Mouse (Mus musculus) liver, adult 2 months (tissue): Measurements from ENCODE around the gene Spaca7. TPM values are rescaled to one million over a fixed set of nuclear protein-coding genes. Genes with fewer than 3 reads are reported as not detected.
"Not testable (repeated sequence)": the region's sequence is repeated elsewhere in the genome, so short reads cannot be mapped to it uniquely, and the experiment has no call there.

Experiments
- DNase-seq: peaks from one replicate; pipeline ENCODE4 v3.0.0-alpha.2; 2011; ENCODE audit warnings: low read depth, low spot score; ENCODE audit errors: extremely low read depth
- H3K27ac ChIP-seq: fragments of 200-500 bp; replicated peaks from 2 replicates; pipeline ENCODE4 v1.5.1; 2012; ENCODE audit warnings: low read depth, mild to moderate bottlenecking, control low read depth, inconsistent platforms, low read length; ENCODE audit not compliant: insufficient read depth
- H3K27me3 ChIP-seq: fragments of 200-500 bp; 2 replicates; pipeline ENCODE4 v1.6.1; 2012; ENCODE audit warnings: mild to moderate bottlenecking, moderate library complexity, low read length, inconsistent platforms; ENCODE audit not compliant: control insufficient read depth, insufficient read depth
- H3K36me3 ChIP-seq: fragments of 200-500 bp; 2 replicates; pipeline ENCODE4 v1.6.1; 2012; ENCODE audit warnings: low read length, inconsistent platforms; ENCODE audit not compliant: control insufficient read depth, insufficient read depth
- H3K4me1 ChIP-seq: fragments of 200-500 bp; 2 replicates; pipeline ENCODE4 v1.6.1; 2011; ENCODE audit warnings: low read length; ENCODE audit not compliant: control insufficient read depth, insufficient read depth
- H3K4me3 ChIP-seq: fragments of 200-500 bp; 2 replicates; pipeline ENCODE4 v1.5.1; 2011; ENCODE audit warnings: low read depth, mild to moderate bottlenecking, control low read depth, low read length, moderate library complexity; ENCODE audit not compliant: insufficient read depth
- H3K79me2 ChIP-seq: fragments of 200-500 bp; 2 replicates; pipeline ENCODE4 v1.6.1; 2012; ENCODE audit warnings: inconsistent platforms, mild to moderate bottlenecking, low read length, moderate library complexity; ENCODE audit not compliant: control insufficient read depth, insufficient read depth
- H3K9ac ChIP-seq: fragments of 200-500 bp; 2 replicates; pipeline ENCODE4 v1.6.1; 2012; ENCODE audit warnings: low read depth, mild to moderate bottlenecking, control low read depth, inconsistent platforms, low read length
- CTCF ChIP-seq: fragments of 200-500 bp; IDR thresholded peaks from 2 replicates; pipeline ENCODE4 v1.5.1; 2011; ENCODE audit warnings: low read depth, low read length, control low read depth
- POLR2A ChIP-seq: fragments of 200-500 bp; IDR thresholded peaks from 2 replicates; pipeline ENCODE4 v1.6.1; 2011; ENCODE audit warnings: low read length, control low read depth; ENCODE audit not compliant: insufficient read depth; ENCODE audit errors: extremely low read depth
- WGBS: fragments of 180-500 bp; shearing (Covaris S2); methylation state at CpG from one replicate; pipeline ENCODE4 v1.1.7; 2018; 5-methylcytosine and 5-hydroxymethylcytosine counted together
- polyA plus RNA-seq: library from polyadenylated mRNA; depleted of rRNA; stranded (reverse); fragments of >200 nt; gene quantifications from 2 replicates; pipeline ENCODE4 v1.2.3, GENCODE M21; 2012
- total RNA-seq: library from RNA; depleted of rRNA; stranded (reverse); fragments of >200 nt; gene quantifications from 2 replicates; pipeline ENCODE4 v1.2.3, GENCODE M21; 2014

Spaca7 gene
- total and polyA plus RNA-seq, 2 experiments = not detected

DNA sequence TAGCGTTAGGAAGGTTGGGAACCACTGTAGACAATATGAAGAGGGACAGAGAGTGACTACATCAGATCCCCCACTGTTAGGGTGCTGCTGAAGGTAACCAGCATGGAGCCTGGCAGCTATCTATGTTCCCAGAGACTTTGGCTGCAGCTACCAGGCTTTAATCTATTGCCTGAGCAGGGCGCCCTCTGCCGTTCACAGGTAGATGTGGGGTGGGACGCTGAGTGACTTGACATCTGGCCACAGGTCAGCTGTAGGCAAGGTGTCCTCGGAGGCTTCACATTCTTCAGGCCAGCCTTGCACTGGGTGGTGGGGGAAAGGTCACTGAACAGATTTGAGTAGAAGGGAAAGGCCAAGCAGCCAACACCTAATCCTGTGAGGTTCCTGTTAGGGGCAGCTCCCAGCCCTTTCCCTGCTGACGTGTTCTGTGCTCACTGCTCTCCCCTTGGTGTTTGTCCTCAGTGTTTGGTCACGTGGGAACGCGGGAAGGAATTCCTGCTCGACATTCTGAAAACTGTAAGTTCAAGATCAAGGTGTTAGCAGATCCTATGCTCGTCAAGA lies 11.3 kb upstream of the Spaca7 start:
- TF ChIP-seq CTCF = peak; percentile 87
- TF ChIP-seq POLR2A = no peak
- no peak overlapping the region for H3K4me3 ChIP-seq
- no peak overlapping the region for H3K27ac ChIP-seq
- no peaks in the 10 kb centered on the region for H3K4me1 ChIP-seq
- no peak overlapping the region for H3K9ac ChIP-seq
- DNase-seq = peak; percentile 46
- H3K79me2 ChIP-seq = no peaks in the 10 kb centered on the region
- no peaks in the 10 kb centered on the region for H3K36me3 ChIP-seq
- WGBS = 16% methylated on average over 11 of the region's 11 CpGs
- H3K27me3 ChIP-seq = peaks cover 3% of the 10 kb centered on the region; the same call in 1 of the 2 replicates

- Histone ChIP-seq H3K4me1 (no peaks in the 10 kb centered on the region), H3K9ac (no peak overlapping the region), H3K27ac (no peak overlapping the region), H3K36me3 (no peaks in the 10 kb centered on the region), H3K4me3 (no peak overlapping the region), H3K79me2 (no peaks in the 10 kb centered on the region), H3K27me3 (no peaks in the 10 kb centered on the region; the same call in 1 of the 2 replicates)
- 4% methylated on average over 4 of the region's 4 CpGs for WGBS
- DNase-seq = no peak
- TF ChIP-seq CTCF = peak; percentile 37; the same call in 1 of the 2 replicates
- TF ChIP-seq POLR2A = no peak
These were observed 8.5 kb upstream of the Spaca7 start for GRCm38 (mm10) chr8:12564307-12564706.

DNA sequence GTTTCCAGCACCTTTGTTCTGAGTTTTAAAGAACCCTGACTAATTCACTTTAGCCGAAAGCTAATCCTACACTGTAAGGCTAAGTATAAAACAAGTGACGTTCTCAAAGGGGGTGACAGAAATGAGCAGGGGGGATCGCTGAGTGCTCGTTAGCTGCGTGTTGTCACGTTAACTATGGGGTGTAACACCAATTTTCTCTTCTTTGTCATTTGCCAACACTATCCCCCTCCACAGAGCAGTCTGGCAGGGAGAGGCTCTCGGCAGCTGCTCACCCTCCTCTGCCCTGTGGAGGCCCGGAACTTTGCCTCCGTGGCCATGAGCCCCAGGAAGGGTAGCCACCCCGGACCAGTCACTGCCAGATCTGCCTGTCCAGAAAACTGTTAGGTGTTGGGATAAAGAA lies 7.3 kb upstream of the Spaca7 start:
- no peak for DNase-seq
- no peak overlapping the region for H3K27ac ChIP-seq
- no peak overlapping the region for H3K9ac ChIP-seq
- TF ChIP-seq POLR2A (no peak), CTCF (no peak)
- 65% methylated on average over 10 of the region's 10 CpGs for WGBS
- H3K4me1 ChIP-seq = no peaks in the 10 kb centered on the region
- no peaks in the 10 kb centered on the region for H3K36me3 ChIP-seq
- H3K4me3 ChIP-seq = no peak overlapping the region
- H3K79me2 ChIP-seq = no peaks in the 10 kb centered on the region
- H3K27me3 ChIP-seq = no peaks in the 10 kb centered on the region; the same call in 1 of the 2 replicates

DNA sequence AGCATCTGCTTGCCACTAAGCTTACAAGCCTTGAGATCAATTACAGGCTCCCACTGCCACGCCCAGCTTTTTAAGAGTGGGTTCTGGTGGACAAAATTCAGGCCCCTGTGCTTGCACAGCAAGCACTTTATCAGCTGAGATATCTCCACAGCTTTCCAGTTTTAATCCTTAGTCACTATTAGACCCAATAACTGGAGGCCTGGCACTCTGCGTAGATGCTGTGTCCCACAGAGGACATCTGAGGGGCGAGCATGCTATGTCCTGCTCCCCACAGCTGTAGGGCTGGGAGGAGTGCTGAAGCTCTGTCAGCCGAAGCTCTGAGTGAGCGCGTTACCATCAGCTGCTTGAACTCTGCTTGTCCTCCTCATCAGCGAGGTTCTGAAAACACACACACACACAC lies 6.3 kb upstream of the Spaca7 start:
- Histone ChIP-seq H3K79me2 (no peaks in the 10 kb centered on the region), H3K4me1 (no peaks in the 10 kb centered on the region), H3K36me3 (no peaks in the 10 kb centered on the region), H3K4me3 (no peak overlapping the region), H3K9ac (no peak overlapping the region), H3K27ac (no peak overlapping the region), H3K27me3 (no peaks in the 10 kb centered on the region)
- DNase-seq = no peak
- TF ChIP-seq CTCF = no peak
- no peak for TF ChIP-seq POLR2A
- WGBS = 40% methylated on average over 7 of the region's 7 CpGs

GRCm38 (mm10) chr8:12576003-12576402 lies 3.2 kb downstream of the Spaca7 start:
- Histone ChIP-seq H3K9ac (no peak overlapping the region), H3K27me3 (peaks cover 4% of the 10 kb centered on the region; the same call in 1 of the 2 replicates), H3K4me3 (no peak overlapping the region), H3K79me2 (no peaks in the 10 kb centered on the region), H3K36me3 (no peaks in the 10 kb centered on the region), H3K4me1 (no peaks in the 10 kb centered on the region), H3K27ac (no peak overlapping the region)
- WGBS = 73% methylated on average over 5 of the region's 5 CpGs
- DNase-seq = no peak
- TF ChIP-seq CTCF = no peak
- TF ChIP-seq POLR2A = no peak

DNA sequence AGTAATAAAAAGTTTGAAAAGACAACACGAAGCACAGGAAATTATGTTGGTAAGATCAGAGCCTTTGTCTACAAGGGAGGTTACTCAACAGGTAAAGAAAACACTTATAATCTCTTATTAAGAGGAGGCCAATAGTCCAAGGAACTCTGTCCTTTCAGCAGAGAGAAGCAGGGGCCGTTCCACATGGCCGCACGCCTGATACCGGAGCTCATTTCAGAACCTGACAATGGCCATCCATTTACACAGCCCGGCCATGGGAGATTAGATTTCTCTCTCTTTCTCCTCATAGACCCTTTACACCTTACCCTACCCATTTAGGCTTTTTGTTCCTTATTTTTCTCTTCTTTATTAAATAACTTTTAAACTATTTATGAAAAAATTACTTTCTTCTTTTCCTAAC lies 3.9 kb downstream of the Spaca7 start:
- H3K27me3 ChIP-seq = peaks cover 4% of the 10 kb centered on the region; the same call in 1 of the 2 replicates
- TF ChIP-seq CTCF (no peak), POLR2A (no peak)
- WGBS = 86% methylated on average over 6 of the region's 6 CpGs

GRCm38 (mm10) chr8:12579339-12579999 lies 6.6 kb downstream of the Spaca7 start:
- not testable (repeated sequence) for DNase-seq, H3K79me2 ChIP-seq, H3K27ac ChIP-seq, H3K4me3 ChIP-seq, H3K4me1 ChIP-seq, H3K27me3 ChIP-seq, H3K36me3 ChIP-seq, H3K9ac ChIP-seq
- 82% methylated on average over 19 of the region's 19 CpGs for WGBS

More for the DNA sequence above, 3.9 kb downstream of the Spaca7 start:
- no peak for DNase-seq
- Histone ChIP-seq H3K4me3 (no peak overlapping the region), H3K27ac (no peak overlapping the region), H3K79me2 (no peaks in the 10 kb centered on the region), H3K36me3 (no peaks in the 10 kb centered on the region), H3K9ac (no peak overlapping the region), H3K4me1 (no peaks in the 10 kb centered on the region)
